ENCODE assay signal across 8 mouse cellular contexts in the genomic region with DNA sequence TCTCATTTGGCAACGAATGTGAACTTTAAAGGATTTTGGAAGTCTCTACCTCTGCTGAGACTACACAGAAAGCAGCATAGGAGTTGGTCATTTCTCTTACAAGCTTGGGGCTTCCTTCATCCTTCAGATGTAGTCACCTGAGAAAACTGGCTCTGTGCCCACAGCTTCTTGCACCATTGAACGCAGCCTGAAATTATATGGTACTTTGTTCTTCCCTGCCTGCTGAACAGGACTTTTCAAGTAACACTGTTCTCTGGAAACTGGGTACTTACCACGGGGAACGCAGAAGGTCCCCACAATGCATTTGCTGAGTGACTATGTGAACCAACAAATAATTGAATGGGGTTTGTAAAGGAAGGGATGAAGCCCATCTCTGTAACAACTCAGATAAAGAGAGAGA. TPM values are rescaled to one million over a fixed set of nuclear protein-coding genes. Genes with fewer than 3 reads are reported as not detected.
DNase-seq lines count a peak whose midpoint lies in the region; ATAC-seq lines count a peak whose summit lies in the region.

No protein-coding gene starts in this region.

- peak overlapping the region; percentile 39; the same call in 1 of the 2 replicates for H3K4me3 ChIP-seq in lung, embryonic 15.5 days
- H3K4me3 ChIP-seq in forebrain, embryonic 14.5 days (ENCODE audit: low read depth, low read length) = no peak overlapping the region
- H3K4me3 ChIP-seq in limb, embryonic 11.5 days (ENCODE audit: low read depth, low read length) = no peak overlapping the region

- H3K27me3 ChIP-seq in lung, embryonic 15.5 days = no peaks in the 10 kb centered on the region
- H3K27me3 ChIP-seq in forebrain, embryonic 14.5 days (replicated peaks; ENCODE audit: control insufficient read depth, insufficient read depth, low read length) = no peaks in the 10 kb centered on the region
- H3K27me3 ChIP-seq in limb, embryonic 11.5 days (ENCODE audit: control insufficient read depth, insufficient read depth, low read length) = no peaks in the 10 kb centered on the region
- H3K27me3 ChIP-seq in splenic B cell, adult 2 months (ENCODE audit: control insufficient read depth, insufficient read depth, low read length, poor library complexity, severe bottlenecking) = no peaks in the 10 kb centered on the region

- WGBS in lung, embryonic 15.5 days = 74% methylated on average over 4 of the region's 4 CpGs
- 68% methylated on average over 4 of the region's 4 CpGs for WGBS in forebrain, embryonic 14.5 days
- 84% methylated on average over 4 of the region's 4 CpGs for WGBS in limb, embryonic 11.5 days

- H3K27ac ChIP-seq in lung, embryonic 15.5 days = no peak overlapping the region
- no peak overlapping the region for H3K27ac ChIP-seq in forebrain, embryonic 14.5 days (ENCODE audit: low read depth, low read length)
- no peak overlapping the region for H3K27ac ChIP-seq in limb, embryonic 11.5 days (replicated peaks; ENCODE audit: low read depth, low read length)

- DNase-seq in lung, postnatal 10 days = no peak
- no peak for DNase-seq in forebrain, embryonic 14.5 days (ENCODE audit: low spot score)
- DNase-seq in limb, embryonic 11.5 days (ENCODE audit: low spot score) = no peak
- peak; percentile 36 for DNase-seq in splenic B cell, adult 2 months (ENCODE audit: low read depth, low spot score)
- no peak for DNase-seq in frontal cortex, postnatal 10 days (ENCODE audit: low spot score in 2 of 2)
- DNase-seq in layer of hippocampus, adult 11-12 months (ENCODE audit: low spot score) = no peak
- DNase-seq in cerebellum, adult 11 months = no peak

- peak overlapping the region; percentile 66 for H3K4me2 ChIP-seq in lung, embryonic 15.5 days
- peak overlapping the region; percentile 51 for H3K4me2 ChIP-seq in forebrain, embryonic 14.5 days (ENCODE audit: low read length)
- H3K4me2 ChIP-seq in limb, embryonic 11.5 days (ENCODE audit: low read depth, severe bottlenecking) = peak overlapping the region; percentile 40

- H3K9ac ChIP-seq in lung, embryonic 15.5 days = no peak overlapping the region
- H3K9ac ChIP-seq in forebrain, embryonic 14.5 days (ENCODE audit: low read length) = peak overlapping the region; percentile 50; the same call in 1 of the 2 replicates
- no peak overlapping the region for H3K9ac ChIP-seq in limb, embryonic 11.5 days (ENCODE audit: low read length)

- H3K4me1 ChIP-seq in lung, embryonic 15.5 days = 0 out of 2 replicates have a peak, but pooled peaks cover 7% of the 10 kb centered on the region
- H3K4me1 ChIP-seq in forebrain, embryonic 14.5 days (ENCODE audit: control insufficient read depth, insufficient read depth, low read length) = no peaks in the 10 kb centered on the region
- no peaks in the 10 kb centered on the region for H3K4me1 ChIP-seq in limb, embryonic 11.5 days (ENCODE audit: control insufficient read depth, insufficient read depth, low read length)

- H3K9me3 ChIP-seq in lung, embryonic 15.5 days = no peaks in the 10 kb centered on the region
- H3K9me3 ChIP-seq in forebrain, embryonic 14.5 days (replicated peaks; ENCODE audit: control insufficient read depth, low read length) = no peaks in the 10 kb centered on the region
- no peaks in the 10 kb centered on the region for H3K9me3 ChIP-seq in limb, embryonic 11.5 days (ENCODE audit: control insufficient read depth, low read length)

- H3K36me3 ChIP-seq in lung, embryonic 15.5 days = no peaks in the 10 kb centered on the region
- H3K36me3 ChIP-seq in forebrain, embryonic 14.5 days (ENCODE audit: control insufficient read depth, insufficient read depth, low read length) = no peaks in the 10 kb centered on the region
- H3K36me3 ChIP-seq in limb, embryonic 11.5 days (ENCODE audit: control insufficient read depth, insufficient read depth, low read length) = no peaks in the 10 kb centered on the region
- no peaks in the 10 kb centered on the region for H3K36me3 ChIP-seq in splenic B cell, adult 2 months (ENCODE audit: control insufficient read depth, insufficient read depth, low read length, poor library complexity, severe bottlenecking)

- ATAC-seq in lung, embryonic 15.5 days (ENCODE audit: borderline replicate concordance, extremely low read depth, low FRiP score, low TSS enrichment) = no peak
- ATAC-seq in forebrain, embryonic 14.5 days = no peak
- ATAC-seq in limb, embryonic 11.5 days (ENCODE audit: insufficient number of reproducible peaks, low FRiP score, low TSS enrichment, low read depth) = no peak

RNA-seq across cellular contexts. Expression of gene Dnah1, which starts 0.5 kb away (rescaled TPM):
- 2.7 and 3.3 TPM in 2 replicates for polyA plus RNA-seq in lung, embryonic 15.5 days (2015; fragmentation: Nextera tagmentation; extraction: Ambion mirVana)
- polyA plus RNA-seq in forebrain, embryonic 14.5 days (2014; fragmentation: Nextera tagmentation; extraction: Ambion mirVana) = 3.8 and 4.2 TPM in 2 replicates
- polyA plus RNA-seq in limb, embryonic 11.5 days (2014; fragmentation: Nextera tagmentation; extraction: Ambion mirVana) = 9.1 and 9.4 TPM in 2 replicates

RNA-seq across cellular contexts. Expression of gene Capn7, which starts 13.2 kb away (rescaled TPM):
- 34.8 and 37.2 TPM in 2 replicates for polyA plus RNA-seq in lung, embryonic 15.5 days (2015; fragmentation: Nextera tagmentation; extraction: Ambion mirVana)
- polyA plus RNA-seq in forebrain, embryonic 14.5 days (2014; fragmentation: Nextera tagmentation; extraction: Ambion mirVana) = 61.9 and 69.2 TPM in 2 replicates
- 34.5 and 36.8 TPM in 2 replicates for polyA plus RNA-seq in limb, embryonic 11.5 days (2014; fragmentation: Nextera tagmentation; extraction: Ambion mirVana)
